Mouse (Mus musculus): ENCODE data around the gene Ptprf.
A peak's percentile ranks its signal among the peaks of the same experiment; 100 is the strongest.

Gene Ptprf

DNA sequence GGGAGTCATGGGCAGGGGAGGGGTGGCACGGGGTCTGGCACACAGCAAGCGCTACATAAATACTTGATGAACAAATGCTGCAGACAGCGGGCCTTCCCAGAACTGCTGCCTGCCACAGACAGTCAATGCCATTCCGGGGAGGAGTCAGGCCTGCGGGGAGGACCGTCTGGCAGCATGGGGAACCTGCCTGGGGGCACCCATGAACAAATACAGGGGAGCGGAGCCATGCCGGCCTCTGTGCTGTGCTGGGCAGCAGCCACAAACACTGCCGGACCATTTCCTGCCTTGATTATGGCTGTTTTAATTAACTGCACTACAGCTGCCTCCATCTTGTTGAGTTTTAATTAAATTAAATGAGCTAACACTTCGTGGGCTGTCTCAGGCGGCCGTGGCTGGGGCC lies 35.0 kb downstream of the Ptprf start:
- DNase-seq, result no peak

DNA sequence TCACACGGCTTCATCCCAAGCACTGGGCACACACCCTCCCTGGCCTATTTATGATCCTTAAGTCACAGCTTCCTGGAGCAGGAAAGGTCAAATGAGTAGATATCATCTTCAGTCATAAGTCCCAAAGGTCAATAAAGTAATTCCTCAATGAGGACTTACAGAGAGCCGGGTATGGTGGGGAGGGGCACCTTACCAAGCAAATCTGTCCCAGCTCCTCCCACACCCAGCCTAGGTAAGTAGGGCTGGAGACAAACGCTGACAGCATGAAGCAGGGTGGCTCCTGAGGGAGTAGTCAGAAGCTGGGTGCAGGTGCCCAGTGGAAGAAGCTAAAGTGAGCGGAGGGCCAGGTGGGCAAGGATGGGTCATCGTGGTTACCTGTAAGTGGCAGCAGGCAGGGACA lies 36.3 kb downstream of the Ptprf start:
- DNase-seq, result no peak

DNA sequence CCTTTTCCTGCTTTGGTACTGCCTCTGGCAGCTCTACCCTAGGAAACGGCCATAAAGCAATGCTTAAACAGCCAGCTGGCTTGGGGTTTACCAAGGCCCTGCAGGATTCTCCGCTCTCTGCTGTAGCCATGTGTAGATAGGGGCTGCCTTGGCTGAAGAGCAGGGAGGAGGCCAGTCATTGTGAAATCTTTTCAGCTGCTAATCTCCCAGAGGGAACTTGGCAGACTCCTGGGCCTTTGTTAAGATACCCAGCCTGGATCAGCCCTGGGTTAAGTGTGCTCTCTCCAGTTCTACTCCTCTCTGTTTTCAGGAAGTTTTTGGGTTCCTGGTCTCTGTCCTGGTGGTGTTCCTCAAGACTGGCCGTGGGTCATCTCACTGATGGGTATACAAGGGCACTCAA lies 43.9 kb downstream of the Ptprf start:
- DNase-seq, result no peak

DNA sequence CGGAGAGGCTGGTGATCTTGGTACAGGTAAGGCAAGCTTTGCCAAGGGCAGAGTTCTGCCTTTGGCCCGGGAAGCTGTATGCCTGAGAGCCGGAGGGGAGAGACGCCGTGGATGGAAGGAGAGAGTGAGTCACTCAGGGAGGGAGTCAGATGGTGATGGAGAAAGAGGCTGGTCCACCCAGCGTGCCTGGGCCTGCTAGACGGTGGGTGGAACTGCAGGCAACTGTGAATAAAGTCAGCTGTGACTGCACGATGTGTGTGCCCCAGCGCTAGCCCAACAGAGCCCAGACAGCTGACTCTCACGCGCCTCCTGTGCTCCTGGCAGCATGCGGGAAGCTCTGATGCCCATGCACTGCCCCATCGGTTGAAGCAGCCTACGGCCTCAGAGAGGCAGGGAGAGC lies 45.4 kb downstream of the Ptprf start:
- no peak for DNase-seq

DNA sequence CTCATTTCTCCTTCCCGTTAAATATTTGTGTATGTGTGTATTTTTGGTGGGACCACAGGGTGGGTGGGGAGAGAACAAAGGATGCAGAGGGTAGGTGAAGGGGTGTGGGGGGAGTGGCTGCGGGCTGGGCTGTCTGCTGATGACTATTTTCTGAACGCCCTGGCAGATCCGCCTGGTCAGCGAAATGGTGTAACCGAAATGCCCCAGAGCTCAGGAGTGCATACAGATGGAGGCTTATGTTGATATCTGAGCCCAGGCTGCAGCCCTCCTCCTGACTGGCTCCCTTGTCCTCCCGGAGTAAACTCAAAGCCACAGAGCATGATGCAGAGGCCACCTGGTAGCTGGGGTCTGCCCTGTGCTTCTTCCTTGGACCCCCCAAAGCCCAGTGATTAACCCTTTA lies 47.4 kb downstream of the Ptprf start:
- no peak for DNase-seq

DNA sequence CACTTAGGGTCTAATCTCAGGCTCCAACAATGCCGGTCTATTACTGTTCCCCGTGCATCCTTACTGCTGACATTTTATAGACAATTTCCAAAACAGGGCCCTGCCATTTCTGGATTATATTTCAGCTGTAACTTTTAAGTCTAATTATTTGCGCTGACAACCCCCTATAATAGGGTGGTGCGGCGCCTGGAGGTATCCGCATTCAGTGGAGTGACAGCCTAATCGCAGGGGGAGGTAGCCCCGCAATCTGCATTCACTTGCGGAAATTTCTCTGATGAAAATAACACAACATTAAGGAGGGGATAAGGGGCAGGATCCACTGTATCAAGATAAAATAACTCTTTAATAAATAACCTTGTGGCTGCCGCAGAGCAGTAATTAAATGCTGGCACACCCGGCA lies 47.9 kb downstream of the Ptprf start:
- no peak for DNase-seq

DNA sequence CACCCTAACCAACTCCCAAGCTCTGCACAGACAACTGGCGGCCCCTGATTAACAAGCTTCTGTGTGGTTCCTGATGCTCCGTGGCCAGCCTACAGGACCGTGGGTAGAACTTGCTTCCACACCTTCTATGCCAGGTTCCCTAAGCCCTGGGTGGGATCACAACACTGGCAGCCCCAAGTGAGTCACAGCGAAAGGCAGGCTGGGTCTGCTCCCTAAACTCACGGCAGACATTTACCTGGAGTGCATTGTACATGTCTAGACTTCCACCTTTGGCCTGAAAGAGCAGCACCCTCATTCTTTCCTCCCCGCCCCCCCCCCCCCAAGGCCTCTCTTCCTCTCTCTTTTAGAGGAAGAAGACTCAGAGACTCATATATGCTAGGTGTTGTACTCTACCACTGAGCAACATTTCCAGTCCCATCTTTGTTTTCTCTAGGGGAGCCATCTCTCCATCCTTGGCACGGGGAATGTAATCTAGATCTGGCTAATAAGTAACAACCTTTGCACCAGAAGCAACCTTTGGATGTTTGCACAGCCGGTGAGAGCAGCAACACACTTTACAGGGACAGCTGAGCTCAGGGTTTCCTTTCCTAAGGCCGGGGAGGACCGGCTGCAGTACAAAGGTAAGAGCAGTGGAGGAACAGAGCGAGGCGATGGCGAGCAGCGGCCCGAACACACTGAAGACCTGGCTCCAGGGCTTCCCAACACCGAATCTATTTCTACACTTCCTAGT lies 51.1 kb downstream of the Ptprf start:
- peak; percentile 22 for DNase-seq

DNA sequence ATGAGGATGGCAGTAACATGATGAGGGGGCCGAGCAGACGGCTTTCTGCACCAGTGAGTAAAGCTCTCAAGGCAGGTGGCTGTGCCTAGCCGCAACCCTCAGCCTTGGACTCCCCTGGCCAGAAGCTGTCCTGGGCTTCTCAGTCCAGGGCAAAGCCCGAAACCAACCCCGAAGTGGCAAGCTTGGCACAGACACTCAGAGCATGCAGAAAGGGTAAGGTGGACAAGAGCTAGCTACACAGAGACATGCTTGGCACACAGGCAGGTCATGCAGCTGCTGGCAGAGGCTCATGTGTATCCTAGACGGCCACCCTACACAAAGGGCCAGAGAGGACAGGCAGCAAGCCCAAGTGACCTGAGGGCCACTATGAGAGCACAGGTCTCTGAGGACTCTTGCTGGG lies 52.5 kb downstream of the Ptprf start:
- DNase-seq, result no peak

DNA sequence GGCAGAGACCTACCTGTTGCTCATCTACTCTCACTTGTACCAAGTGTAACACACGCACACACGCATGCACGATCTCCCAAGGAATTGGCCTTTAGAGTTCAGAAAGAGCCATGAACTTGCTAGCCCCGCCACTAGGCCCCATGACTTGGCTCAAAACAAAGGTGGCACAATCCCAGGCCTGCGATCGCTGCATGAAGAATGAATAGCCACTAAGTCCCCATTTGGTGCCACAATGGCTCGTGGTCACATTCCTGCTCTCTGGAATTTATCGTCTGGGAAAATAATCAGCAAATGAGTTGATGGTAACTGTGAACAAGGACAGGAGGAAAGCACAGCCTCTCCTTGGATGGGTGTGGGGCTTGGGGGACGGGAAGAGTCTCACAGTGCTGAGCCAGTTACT lies 54.3 kb downstream of the Ptprf start:
- DNase-seq, result no peak

DNA sequence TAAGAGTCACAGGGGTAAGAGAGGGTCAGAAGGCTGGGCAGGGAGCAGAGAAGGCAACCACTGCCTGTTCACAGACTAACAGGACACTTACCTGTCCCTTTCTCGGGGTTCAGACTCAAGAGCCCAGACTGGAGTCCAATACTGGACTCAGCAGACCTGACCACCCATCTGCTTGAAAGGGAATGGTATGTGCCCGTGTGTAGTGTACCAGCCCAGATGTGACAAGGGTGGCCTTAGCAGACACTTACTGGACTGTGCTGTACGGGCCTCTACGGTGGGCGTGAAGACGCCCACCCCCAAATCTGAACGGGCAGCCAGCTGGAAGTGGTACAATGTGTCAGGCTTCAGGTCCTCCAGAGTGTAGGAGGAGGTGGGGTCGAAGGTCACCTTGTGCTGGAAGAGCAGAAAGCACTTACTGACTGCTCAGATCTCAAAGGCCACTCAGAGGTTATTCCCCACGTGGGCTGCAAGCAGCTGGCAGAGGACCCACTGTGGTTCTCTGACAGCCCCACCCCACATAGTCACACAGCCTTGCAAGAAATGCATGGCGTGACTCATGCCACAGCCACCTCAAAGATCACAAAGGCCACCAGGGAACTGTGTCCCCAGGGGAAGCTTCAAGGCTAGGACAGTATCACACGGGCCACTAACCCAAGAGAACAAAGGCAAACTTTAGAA lies 56.4 kb downstream of the Ptprf start:
- DNase-seq, result no peak

DNA sequence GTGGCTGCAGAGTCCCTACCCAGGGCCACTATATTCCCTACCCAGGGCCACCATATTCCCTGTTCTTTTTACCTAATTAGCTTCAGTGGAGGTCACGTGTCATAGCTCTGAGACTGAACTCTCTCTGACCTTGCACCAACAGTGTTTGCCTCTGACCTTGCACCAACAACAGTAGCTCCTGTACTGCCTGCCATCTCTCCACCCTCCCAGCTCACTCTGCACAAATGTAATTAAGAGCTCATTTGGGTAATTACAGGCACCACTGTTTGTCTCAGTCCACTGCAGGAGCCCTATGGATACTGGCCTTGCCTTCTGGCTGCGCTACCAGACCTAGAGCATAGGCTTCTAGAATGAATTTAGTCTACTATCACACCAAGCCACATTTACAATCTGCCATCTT lies 57.3 kb downstream of the Ptprf start:
- no peak for DNase-seq

DNA sequence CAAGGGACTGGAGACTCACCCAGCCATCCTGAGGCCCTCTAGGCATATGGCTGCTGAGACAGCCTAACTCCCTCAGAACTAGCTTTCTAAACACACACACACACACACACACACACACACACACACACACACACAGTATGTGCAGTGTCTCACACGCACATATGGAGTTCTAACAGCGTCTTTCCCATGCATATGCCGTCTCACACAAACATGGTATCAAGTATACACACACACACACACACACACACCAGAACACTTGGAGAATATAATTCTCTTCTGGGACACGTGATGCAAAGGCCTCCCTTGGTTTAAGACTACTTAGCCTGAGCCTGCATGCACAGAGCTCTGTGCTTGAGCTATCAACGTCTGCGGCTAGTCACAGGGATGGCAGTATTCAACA lies 59.3 kb downstream of the Ptprf start:
- no peak for DNase-seq

DNA sequence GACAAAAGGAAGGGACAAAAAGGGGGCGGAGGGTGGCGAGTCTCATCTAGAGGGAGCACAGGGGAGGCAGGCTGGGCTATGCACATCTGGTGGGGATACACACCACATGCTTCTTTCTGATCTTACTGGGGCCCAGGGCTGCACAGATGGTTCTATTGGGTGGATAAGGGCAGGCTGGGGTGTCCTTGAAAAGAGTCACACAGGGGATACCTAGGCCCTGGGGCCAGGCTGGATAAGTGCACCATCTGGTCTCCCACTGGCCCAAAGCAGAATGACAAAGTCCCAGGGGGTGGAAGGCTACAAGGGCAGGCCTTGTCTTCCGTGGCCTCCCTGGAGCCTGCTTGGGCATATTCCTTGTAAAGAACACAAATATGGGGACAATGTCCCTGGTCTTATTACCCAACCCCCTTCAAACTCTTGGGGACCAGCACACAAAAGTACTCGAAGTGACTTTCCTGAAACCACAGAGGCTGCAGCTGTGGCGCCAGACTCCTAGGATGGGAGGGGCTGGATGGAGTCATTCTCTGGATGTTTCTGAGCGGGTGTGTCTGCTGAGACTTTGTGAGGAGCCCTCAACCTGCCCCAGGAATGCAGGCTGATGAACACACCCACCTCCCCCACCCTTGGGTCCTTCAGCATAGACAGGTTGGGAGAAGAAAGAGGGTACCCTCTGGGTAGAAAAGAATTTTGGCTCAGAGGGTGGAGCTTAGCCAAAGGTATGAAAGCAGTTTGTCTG lies 62.0 kb downstream of the Ptprf start:
- no peak for DNase-seq

DNA sequence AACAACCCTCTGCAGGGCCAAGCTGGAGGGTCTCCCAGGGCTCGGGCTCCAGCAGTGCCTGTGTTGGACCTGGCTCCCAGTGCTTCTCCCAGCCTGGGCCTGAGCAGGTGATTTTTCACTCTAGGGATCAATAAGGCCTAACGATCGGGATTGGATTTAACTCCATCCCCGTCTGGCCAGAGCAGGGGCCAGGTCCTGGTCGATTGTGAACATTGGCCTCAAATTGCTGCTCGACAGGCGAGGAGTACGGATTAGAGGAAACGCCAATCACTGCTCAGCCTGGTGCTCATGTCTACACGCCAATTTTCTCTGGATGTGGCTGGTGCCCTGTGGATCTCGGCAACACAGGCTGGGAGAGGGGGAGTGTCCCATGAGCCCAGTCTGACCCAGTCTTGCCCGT lies 63.8 kb downstream of the Ptprf start:
- no peak for DNase-seq

DNA sequence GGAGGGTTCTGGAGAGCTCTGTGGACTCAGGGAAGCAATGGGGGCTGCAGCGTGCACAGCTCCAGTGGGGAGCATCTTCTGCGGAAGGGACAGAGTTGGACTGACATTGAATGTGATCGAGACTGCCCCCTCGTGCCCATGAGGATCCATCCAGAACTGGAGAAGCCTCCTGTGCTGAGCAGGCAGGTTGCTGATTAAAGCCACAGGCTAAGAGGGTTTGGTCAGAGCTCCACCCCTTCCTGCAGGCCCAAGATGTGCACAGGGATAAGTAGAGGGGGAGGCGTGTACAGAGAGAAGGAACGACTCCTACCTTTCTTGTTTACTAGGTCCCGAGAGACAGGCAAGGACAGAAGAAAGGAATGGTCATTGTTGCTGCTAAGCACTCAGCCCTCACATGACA lies 69.9 kb downstream of the Ptprf start:
- DNase-seq, result no peak

DNA sequence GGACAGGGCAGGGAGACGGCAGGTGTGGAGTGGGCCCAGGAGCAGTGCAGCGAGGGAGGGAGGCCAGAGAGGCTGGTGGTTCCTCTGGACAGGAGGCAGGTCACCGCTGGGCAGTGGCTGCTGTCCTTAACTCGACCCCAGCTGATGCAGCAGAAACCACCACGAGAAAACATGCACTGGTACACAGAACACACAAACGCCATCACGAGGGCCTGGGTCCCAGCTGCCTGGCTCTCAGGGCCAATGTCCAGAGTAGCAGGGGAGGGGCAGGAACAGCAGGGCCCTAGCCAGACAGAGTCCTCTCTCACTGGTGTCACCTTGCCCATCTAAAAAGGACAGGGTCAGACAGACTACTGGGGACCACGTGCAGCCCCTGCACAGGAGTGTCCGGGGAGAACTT lies 70.4 kb downstream of the Ptprf start:
- DNase-seq, result no peak

DNA sequence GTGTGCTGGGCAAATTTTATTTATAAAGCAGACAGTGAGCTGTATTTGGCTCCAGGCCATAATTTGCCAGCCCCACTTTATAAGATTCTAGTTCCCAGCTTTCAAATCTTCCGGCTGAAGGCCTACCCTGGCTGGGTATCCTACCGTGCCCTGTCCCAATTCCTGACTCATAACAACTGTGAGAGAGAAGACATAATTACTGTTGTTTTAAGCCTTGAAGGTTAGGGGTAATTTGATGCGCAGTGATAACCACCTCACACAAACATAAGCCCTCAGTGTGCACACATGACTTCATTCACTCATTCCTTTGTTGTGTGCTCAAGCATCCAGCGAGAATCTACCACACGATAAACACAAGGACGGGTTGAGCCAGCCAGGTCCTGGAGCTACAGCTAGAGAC lies 71.7 kb downstream of the Ptprf start:
- DNase-seq, result no peak

DNA sequence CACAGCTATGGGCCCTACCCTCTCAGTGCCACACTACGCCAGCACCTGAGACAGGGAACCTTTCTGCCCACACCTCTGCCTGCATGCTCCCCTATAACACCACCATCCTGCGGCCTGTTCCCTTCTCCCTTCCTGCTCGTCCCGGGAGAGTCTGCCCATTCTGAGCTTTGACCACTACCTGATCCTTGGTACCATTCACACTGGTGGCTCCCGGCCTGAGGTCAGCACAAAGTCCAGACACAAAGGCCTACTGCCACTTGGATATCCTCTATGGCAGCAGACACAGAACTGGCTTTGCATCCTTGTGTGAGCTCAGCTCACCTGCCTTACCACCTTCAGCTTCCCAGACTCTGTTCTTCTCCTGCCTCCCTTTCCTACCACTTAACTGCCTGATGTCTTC lies 72.7 kb downstream of the Ptprf start:
- DNase-seq, result no peak

DNA sequence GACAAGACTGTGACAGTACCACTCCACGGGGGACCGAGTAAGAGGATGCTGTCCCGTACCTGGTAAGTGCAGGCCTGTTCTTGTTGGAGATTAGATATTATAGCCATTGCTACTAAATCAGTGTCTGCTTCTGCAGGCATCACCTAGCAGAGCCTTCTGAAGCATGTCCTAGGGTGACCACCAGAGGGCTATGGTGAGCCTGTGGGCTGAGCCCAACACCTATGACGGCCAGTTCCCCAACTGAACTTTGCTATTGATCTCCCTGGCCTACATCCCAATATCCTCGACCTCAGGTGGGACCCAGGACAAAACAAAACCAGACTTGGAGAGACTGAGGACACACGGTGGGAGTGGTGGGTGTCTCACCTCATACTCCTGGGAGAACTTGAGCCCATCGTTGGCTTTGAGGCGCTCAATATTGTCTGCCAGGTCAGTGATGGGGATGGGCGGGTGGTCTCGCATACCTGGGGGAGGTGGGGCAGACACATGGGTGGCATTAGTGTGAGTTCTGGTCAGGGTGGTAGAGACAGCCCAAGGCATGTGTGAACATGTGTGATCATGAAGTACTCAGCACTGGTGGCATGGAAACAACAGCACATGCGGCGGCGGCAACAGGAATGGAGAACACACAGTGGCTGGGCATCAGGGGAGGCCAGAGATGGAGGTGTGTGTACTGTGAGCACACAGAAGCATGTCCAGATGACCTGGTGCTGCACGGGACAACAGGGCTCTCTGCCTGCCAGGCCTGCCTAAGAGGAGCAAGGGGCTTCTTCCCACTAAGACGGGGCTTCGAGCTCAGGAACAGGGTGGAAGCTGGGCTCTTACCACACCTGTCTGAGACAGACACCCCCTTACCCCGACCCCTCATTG lies 74.2 kb downstream of the Ptprf start:
- peak; percentile 51 for DNase-seq

DNA sequence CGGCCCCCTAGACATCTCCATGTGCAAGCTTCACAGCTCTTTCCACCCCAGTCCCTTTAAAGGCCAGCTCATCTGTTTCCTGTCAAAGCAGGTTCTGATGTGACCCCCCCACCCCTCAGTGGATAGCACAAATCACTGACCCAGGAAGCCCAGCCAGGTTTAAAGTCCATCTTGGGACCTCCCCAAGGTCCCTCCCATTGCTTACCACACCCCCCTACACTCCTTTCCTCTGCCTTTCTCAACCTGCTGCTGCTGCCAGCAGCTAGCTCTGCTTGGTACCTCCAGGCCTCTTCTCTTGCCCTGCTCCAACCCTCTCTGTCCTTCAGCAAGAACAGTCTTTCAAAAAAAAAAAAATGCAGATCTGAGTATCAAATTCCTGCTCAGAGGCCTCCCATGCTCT lies 76.3 kb downstream of the Ptprf start:
- no peak for DNase-seq

DNA sequence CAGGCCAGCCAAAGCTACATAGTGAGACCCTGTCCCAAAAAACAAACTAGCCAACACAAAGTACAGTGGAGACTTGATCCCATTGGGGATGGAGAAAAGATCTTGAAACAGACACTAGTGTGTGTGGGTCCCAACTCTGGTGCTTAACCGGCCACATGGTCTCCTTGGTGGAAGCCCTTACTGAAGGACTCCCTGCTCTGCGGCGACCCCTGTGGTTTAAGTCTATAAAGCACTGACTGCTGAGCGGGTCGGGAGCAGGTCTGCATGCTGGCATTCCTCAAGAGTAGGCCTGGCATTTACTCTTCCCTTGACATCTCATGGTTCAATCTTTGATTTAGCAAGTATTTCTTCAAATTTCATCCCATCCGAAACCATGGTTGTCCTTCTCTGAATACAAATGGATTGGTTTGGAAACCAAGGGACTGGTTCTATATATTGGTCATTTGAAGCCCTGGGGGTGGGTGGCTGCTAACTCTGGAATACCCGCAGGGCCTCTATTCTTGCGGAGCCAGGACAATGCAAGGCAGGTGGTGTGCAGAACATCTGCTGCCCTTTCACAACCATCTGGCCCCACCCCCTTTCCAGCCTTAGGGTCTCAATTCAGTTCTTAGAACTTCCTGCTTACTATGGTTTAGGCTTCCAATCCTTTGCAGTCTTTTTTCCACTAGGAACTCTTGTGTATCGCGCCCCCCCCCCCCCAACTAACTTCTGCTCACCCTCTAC lies 84.1 kb downstream of the Ptprf start:
- no peak for DNase-seq

DNA sequence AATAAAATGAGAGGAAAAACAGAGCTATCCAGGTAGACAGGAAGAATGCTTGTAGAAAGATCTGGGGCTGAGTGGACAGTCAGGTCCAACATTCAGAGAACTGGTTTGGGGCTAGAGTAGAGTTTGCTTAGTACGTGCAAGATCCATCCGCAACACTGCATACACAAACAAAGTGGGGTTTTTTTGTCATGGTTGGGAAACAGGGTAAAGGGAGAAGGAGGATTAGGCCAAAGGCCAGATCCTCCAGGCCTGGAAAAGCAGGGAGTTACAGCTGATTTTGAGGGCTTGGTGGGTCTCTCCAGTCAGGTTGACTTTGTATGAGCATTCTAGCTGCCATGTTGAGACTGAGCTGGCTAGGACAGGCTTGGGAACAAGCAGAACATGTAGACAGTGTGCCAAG lies 85.3 kb downstream of the Ptprf start:
- DNase-seq, result no peak

DNA sequence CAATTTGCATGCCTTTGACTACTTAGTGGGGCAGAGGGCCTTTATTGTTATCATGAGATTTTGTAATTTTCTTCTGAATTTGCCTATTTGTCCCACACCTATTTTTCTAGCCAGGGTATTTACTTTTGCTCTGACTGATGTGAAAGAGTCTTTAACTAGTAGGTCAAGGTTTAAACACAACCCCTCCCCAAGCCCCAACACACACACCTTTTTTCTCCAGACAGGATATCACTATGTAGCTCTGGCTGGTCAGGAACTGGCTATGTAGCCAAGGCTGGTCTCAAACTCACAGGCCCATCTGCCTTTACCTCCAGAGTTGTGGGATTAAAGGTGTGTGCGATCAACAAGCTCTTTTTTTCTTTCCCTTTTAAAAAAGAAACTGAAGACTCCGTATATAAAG lies 92.1 kb downstream of the Ptprf start:
- DNase-seq, result no peak
